Mouse (Mus musculus): Measurements from ENCODE around the gene Cfap100. TPM values are rescaled to one million over a fixed set of nuclear protein-coding genes. Genes with fewer than 3 reads are reported as not detected.

Gene Cfap100
- polyA plus RNA-seq, 1 experiment from 2014 or later, result not detected

GRCm38 (mm10) chr6:90426003-90426402 is 2.6 kb downstream of the Cfap100 start:
- Histone ChIP-seq H3K4me3 (no peak overlapping the region), H3K4me2 (no peak overlapping the region), H3K36me3 (no peaks in the 10 kb centered on the region), H3K4me1 (peaks cover 9% of the 10 kb centered on the region; the same call in 1 of the 2 replicates), H3K9me3 (replicated peaks) (no peaks in the 10 kb centered on the region), H3K27ac (no peak overlapping the region), H3K27me3 (replicated peaks) (peaks cover 25% of the 10 kb centered on the region), H3K9ac (no peak overlapping the region)
- ATAC-seq, result no peak
- 89% methylated on average over 4 of the region's 4 CpGs for WGBS (ENCODE audit: insufficient replicate concordance)

GRCm38 (mm10) chr6:90425361-90425760 is 3.2 kb downstream of the Cfap100 start:
- H3K36me3 ChIP-seq, result no peaks in the 10 kb centered on the region
- H3K27ac ChIP-seq, result no peak overlapping the region
- no peak overlapping the region for H3K4me2 ChIP-seq
- H3K27me3 ChIP-seq (replicated peaks), result peaks cover 25% of the 10 kb centered on the region
- ATAC-seq, result no peak
- 73% methylated on average over 3 of the region's 3 CpGs for WGBS (ENCODE audit: insufficient replicate concordance)
- no peak overlapping the region for H3K9ac ChIP-seq
- no peaks in the 10 kb centered on the region for H3K9me3 ChIP-seq (replicated peaks)
- peaks cover 9% of the 10 kb centered on the region; the same call in 1 of the 2 replicates for H3K4me1 ChIP-seq
- H3K4me3 ChIP-seq, result no peak overlapping the region

- peaks cover 12% of the 10 kb centered on the region for H3K27me3 ChIP-seq (replicated peaks)
- no peak overlapping the region for H3K9ac ChIP-seq
- no peak overlapping the region for H3K27ac ChIP-seq
- peak overlapping the region; percentile 48 for H3K4me2 ChIP-seq
- peak; percentile 78 for ATAC-seq
- H3K36me3 ChIP-seq, result no peaks in the 10 kb centered on the region
- H3K4me1 ChIP-seq, result no peaks in the 10 kb centered on the region
- WGBS (ENCODE audit: insufficient replicate concordance), result 5% methylated on average over 14 of the region's 14 CpGs
- H3K9me3 ChIP-seq (replicated peaks), result no peaks in the 10 kb centered on the region
- no peak overlapping the region for H3K4me3 ChIP-seq
These were observed 6.0 kb downstream of the Cfap100 start for GRCm38 (mm10) chr6:90422565-90422964.

GRCm38 (mm10) chr6:90411926-90412325 is 16.7 kb downstream of the Cfap100 start:
- H3K4me1 ChIP-seq, result 0 out of 2 replicates have a peak, but pooled peaks cover 3% of the 10 kb centered on the region
- H3K9me3 ChIP-seq (replicated peaks), result no peaks in the 10 kb centered on the region
- no peak overlapping the region for H3K4me3 ChIP-seq
- H3K9ac ChIP-seq, result no peak overlapping the region
- no peak overlapping the region for H3K4me2 ChIP-seq
- WGBS (ENCODE audit: insufficient replicate concordance), result 70% methylated on average over 7 of the region's 7 CpGs
- no peaks in the 10 kb centered on the region for H3K36me3 ChIP-seq
- H3K27me3 ChIP-seq (replicated peaks), result no peaks in the 10 kb centered on the region; the same call in 1 of the 2 replicates
- no peak for ATAC-seq
- no peak overlapping the region for H3K27ac ChIP-seq

- 45% methylated on average over 1 of the region's 1 CpGs for WGBS (ENCODE audit: insufficient replicate concordance)
- Histone ChIP-seq H3K9me3 (replicated peaks) (no peaks in the 10 kb centered on the region), H3K27me3 (replicated peaks) (no peaks in the 10 kb centered on the region; the same call in 1 of the 2 replicates), H3K4me1 (0 out of 2 replicates have a peak, but pooled peaks cover 3% of the 10 kb centered on the region), H3K9ac (no peak overlapping the region), H3K27ac (no peak overlapping the region), H3K36me3 (no peaks in the 10 kb centered on the region), H3K4me2 (no peak overlapping the region), H3K4me3 (no peak overlapping the region)
- ATAC-seq, result no peak
These were observed 17.6 kb downstream of the Cfap100 start for GRCm38 (mm10) chr6:90410972-90411371.

- no peak overlapping the region for H3K27ac ChIP-seq
- no peak overlapping the region for H3K9ac ChIP-seq
- no peaks in the 10 kb centered on the region for H3K27me3 ChIP-seq (replicated peaks)
- 0 out of 2 replicates have a peak, but pooled peaks cover 3% of the 10 kb centered on the region for H3K4me1 ChIP-seq
- H3K9me3 ChIP-seq (replicated peaks), result no peaks in the 10 kb centered on the region
- H3K4me2 ChIP-seq, result no peak overlapping the region
- peaks cover 5% of the 10 kb centered on the region; the same call in 1 of the 2 replicates for H3K36me3 ChIP-seq
- no peak overlapping the region for H3K4me3 ChIP-seq
- ATAC-seq, result no peak
These were observed 20.0 kb downstream of the Cfap100 start for GRCm38 (mm10) chr6:90408632-90409031.

- no peak overlapping the region for H3K9ac ChIP-seq
- H3K36me3 ChIP-seq, result peaks cover 34% of the 10 kb centered on the region
- no peak; the same call in 1 of the 2 replicates for ATAC-seq
- H3K4me1 ChIP-seq, result no peaks in the 10 kb centered on the region
- WGBS (ENCODE audit: insufficient replicate concordance), result 78% methylated on average over 3 of the region's 3 CpGs
- H3K27ac ChIP-seq, result no peak overlapping the region
- no peaks in the 10 kb centered on the region for H3K27me3 ChIP-seq (replicated peaks)
- no peak overlapping the region for H3K4me3 ChIP-seq
- H3K9me3 ChIP-seq (replicated peaks), result no peaks in the 10 kb centered on the region
- H3K4me2 ChIP-seq, result no peak overlapping the region
These were observed 31.3 kb downstream of the Cfap100 start for GRCm38 (mm10) chr6:90397291-90397690.

GRCm38 (mm10) chr6:90395751-90396150 is 32.8 kb downstream of the Cfap100 start:
- Histone ChIP-seq H3K36me3 (peaks cover 33% of the 10 kb centered on the region), H3K4me2 (no peak overlapping the region), H3K9me3 (replicated peaks) (no peaks in the 10 kb centered on the region), H3K4me1 (no peaks in the 10 kb centered on the region), H3K4me3 (no peak overlapping the region), H3K9ac (no peak overlapping the region), H3K27ac (no peak overlapping the region), H3K27me3 (replicated peaks) (no peaks in the 10 kb centered on the region)
- no peak for ATAC-seq
- WGBS (ENCODE audit: insufficient replicate concordance), result 82% methylated on average over 2 of the region's 2 CpGs

GRCm38 (mm10) chr6:90393948-90394347 is 34.6 kb downstream of the Cfap100 start:
- H3K27me3 ChIP-seq (replicated peaks), result no peaks in the 10 kb centered on the region
- H3K36me3 ChIP-seq, result peaks cover 40% of the 10 kb centered on the region
- WGBS (ENCODE audit: insufficient replicate concordance), result 59% methylated on average over 3 of the region's 3 CpGs
- no peaks in the 10 kb centered on the region for H3K9me3 ChIP-seq (replicated peaks)
- H3K4me3 ChIP-seq, result no peak overlapping the region
- no peak overlapping the region for H3K4me2 ChIP-seq
- H3K27ac ChIP-seq, result no peak overlapping the region
- ATAC-seq, result peak; percentile 57
- H3K4me1 ChIP-seq, result no peaks in the 10 kb centered on the region
- no peak overlapping the region for H3K9ac ChIP-seq

GRCm38 (mm10) chr6:90390629-90391028 is 38.0 kb downstream of the Cfap100 start:
- WGBS (ENCODE audit: insufficient replicate concordance), result 74% methylated on average over 4 of the region's 4 CpGs
- Histone ChIP-seq H3K36me3 (peaks cover 70% of the 10 kb centered on the region), H3K4me1 (no peaks in the 10 kb centered on the region), H3K9me3 (replicated peaks) (no peaks in the 10 kb centered on the region), H3K4me3 (no peak overlapping the region), H3K27me3 (replicated peaks) (no peaks in the 10 kb centered on the region), H3K9ac (no peak overlapping the region), H3K4me2 (no peak overlapping the region), H3K27ac (no peak overlapping the region)
- no peak for ATAC-seq

GRCm38 (mm10) chr6:90381465-90381864 is 47.1 kb downstream of the Cfap100 start:
- H3K4me3 ChIP-seq, result no peak overlapping the region
- peaks cover 91% of the 10 kb centered on the region for H3K36me3 ChIP-seq
- 79% methylated on average over 2 of the region's 2 CpGs for WGBS (ENCODE audit: insufficient replicate concordance)
- no peak overlapping the region for H3K4me2 ChIP-seq
- ATAC-seq, result no peak
- no peak overlapping the region for H3K27ac ChIP-seq
- H3K9me3 ChIP-seq (replicated peaks), result no peaks in the 10 kb centered on the region
- H3K4me1 ChIP-seq, result no peaks in the 10 kb centered on the region
- H3K27me3 ChIP-seq (replicated peaks), result no peaks in the 10 kb centered on the region
- H3K9ac ChIP-seq, result no peak overlapping the region

GRCm38 (mm10) chr6:90377708-90378107 is 50.9 kb downstream of the Cfap100 start:
- peaks cover 93% of the 10 kb centered on the region for H3K36me3 ChIP-seq
- no peak for ATAC-seq
- 89% methylated on average over 2 of the region's 2 CpGs for WGBS (ENCODE audit: insufficient replicate concordance)

GRCm38 (mm10) chr6:90374647-90375046 is 54.0 kb downstream of the Cfap100 start:
- H3K4me3 ChIP-seq, result no peak overlapping the region
- peak overlapping the region; percentile 41 for H3K4me2 ChIP-seq
- peaks cover 72% of the 10 kb centered on the region for H3K36me3 ChIP-seq
- WGBS (ENCODE audit: insufficient replicate concordance), result 33% methylated on average over 4 of the region's 4 CpGs
- H3K27ac ChIP-seq, result peak overlapping the region; percentile 80
- H3K9ac ChIP-seq, result 0 out of 2 replicates have a peak overlapping the region, but pooled peaks have one; percentile 37
- H3K9me3 ChIP-seq (replicated peaks), result no peaks in the 10 kb centered on the region
- ATAC-seq, result peak; percentile 95
- H3K27me3 ChIP-seq (replicated peaks), result no peaks in the 10 kb centered on the region
- peaks cover 60% of the 10 kb centered on the region for H3K4me1 ChIP-seq

More at GRCm38 (mm10) chr6:90377708-90378107, 50.9 kb downstream of the Cfap100 start:
- no peaks in the 10 kb centered on the region for H3K9me3 ChIP-seq (replicated peaks)
- no peak overlapping the region for H3K27ac ChIP-seq
- no peaks in the 10 kb centered on the region for H3K27me3 ChIP-seq (replicated peaks)
- H3K9ac ChIP-seq, result no peak overlapping the region
- no peak overlapping the region for H3K4me3 ChIP-seq
- H3K4me2 ChIP-seq, result no peak overlapping the region
- H3K4me1 ChIP-seq, result peaks cover 35% of the 10 kb centered on the region

Data from liver, embryonic 12.5 days (tissue).